Mouse (Mus musculus) embryonic facial prominence, embryonic 12.5 days (tissue): ENCODE measurements at regions not wholly inside any gene's neighbourhood (a gene's known extent, or its start where the extent isn't known, plus 50 kb on each side); places are given as distances from the start of the nearest gene placed in this dataset.
"Not testable (repeated sequence)": the region's sequence is repeated elsewhere in the genome, so short reads cannot be mapped to it uniquely, and the experiment has no call there.

Experiments used
- ATAC-seq: fragments of 200-750 bp; cut with Nextera tagmentation; 2 replicates; pipeline ENCODE4 v1.8.0; 2017; ENCODE audit not compliant: insufficient number of reproducible peaks, insufficient read depth, low FRiP score, low TSS enrichment
- H3K27ac ChIP-seq: fragments of 300-500 bp; sonication (generic); 2 replicates; pipeline ENCODE4 v1.5.1; 2016; ENCODE audit warnings: mild to moderate bottlenecking
- H3K27me3 ChIP-seq: fragments of 300-500 bp; sonication (generic); 2 replicates; pipeline ENCODE4 v1.6.1; 2016; ENCODE audit warnings: mild to moderate bottlenecking, moderate library complexity
- H3K36me3 ChIP-seq: fragments of 300-500 bp; sonication (generic); 2 replicates; pipeline ENCODE4 v1.6.1; 2016; ENCODE audit warnings: mild to moderate bottlenecking
- H3K4me1 ChIP-seq: fragments of 300-500 bp; sonication (generic); 2 replicates; pipeline ENCODE4 v1.6.1; 2016
- H3K4me2 ChIP-seq: fragments of 300-500 bp; sonication (generic); replicated peaks from 2 replicates; pipeline ENCODE4 v1.6.1; 2016; ENCODE audit warnings: mild to moderate bottlenecking, moderate library complexity
- H3K4me3 ChIP-seq: fragments of 300-500 bp; sonication (generic); 2 replicates; pipeline ENCODE4 v1.5.1; 2016; ENCODE audit warnings: mild to moderate bottlenecking
- H3K9ac ChIP-seq: fragments of 300-500 bp; sonication (generic); 2 replicates; pipeline ENCODE4 v1.6.1; 2016; ENCODE audit warnings: mild to moderate bottlenecking, moderate library complexity
- H3K9me3 ChIP-seq: fragments of 300-500 bp; sonication (generic); 2 replicates; pipeline ENCODE4 v1.6.1; 2016; ENCODE audit warnings: mild to moderate bottlenecking, moderate library complexity
- WGBS: fragments of 180-500 bp; shearing (Covaris S2); methylation state at CpG from one replicate; pipeline ENCODE4 v1.1.7; 2016; 5-methylcytosine and 5-hydroxymethylcytosine counted together

GRCm38 (mm10) chr12:69524337-69525035 is 58.3 kb downstream of the Vcpkmt start:
- H3K9me3 ChIP-seq = no peaks in the 10 kb centered on the region
- peaks cover 8% of the 10 kb centered on the region; the same call in 1 of the 2 replicates for H3K4me1 ChIP-seq
- no peaks in the 10 kb centered on the region for H3K36me3 ChIP-seq
- H3K27ac ChIP-seq = no peak overlapping the region
- no peak overlapping the region for H3K4me3 ChIP-seq
- no peak overlapping the region for H3K4me2 ChIP-seq
- H3K27me3 ChIP-seq = no peaks in the 10 kb centered on the region
- no peak overlapping the region for H3K9ac ChIP-seq
- 45% methylated on average over 12 of the region's 12 CpGs for WGBS
- ATAC-seq = no peak

GRCm38 (mm10) chr12:69519869-69520268 is 63.0 kb downstream of the Vcpkmt start:
- no peaks in the 10 kb centered on the region for H3K27me3 ChIP-seq
- H3K27ac ChIP-seq = no peak overlapping the region
- H3K9ac ChIP-seq = no peak overlapping the region
- WGBS = 95% methylated on average over 2 of the region's 2 CpGs
- ATAC-seq = no peak
- H3K4me2 ChIP-seq = no peak overlapping the region
- no peak overlapping the region for H3K4me3 ChIP-seq
- H3K9me3 ChIP-seq = no peaks in the 10 kb centered on the region
- H3K36me3 ChIP-seq = no peaks in the 10 kb centered on the region
- peaks cover 7% of the 10 kb centered on the region; the same call in 1 of the 2 replicates for H3K4me1 ChIP-seq

GRCm38 (mm10) chr12:69519028-69519427 is 63.8 kb downstream of the Vcpkmt start:
- no peak for ATAC-seq
- no peaks in the 10 kb centered on the region for H3K27me3 ChIP-seq
- no peaks in the 10 kb centered on the region for H3K9me3 ChIP-seq
- H3K9ac ChIP-seq = no peak overlapping the region
- WGBS = 82% methylated on average over 2 of the region's 2 CpGs
- no peak overlapping the region for H3K4me3 ChIP-seq
- no peaks in the 10 kb centered on the region for H3K36me3 ChIP-seq
- no peak overlapping the region for H3K27ac ChIP-seq
- no peak overlapping the region for H3K4me2 ChIP-seq
- H3K4me1 ChIP-seq = no peaks in the 10 kb centered on the region

- no peak for ATAC-seq
- no peak overlapping the region for H3K4me3 ChIP-seq
- WGBS = 71% methylated on average over 3 of the region's 3 CpGs
These were observed 65.2 kb downstream of the Vcpkmt start for GRCm38 (mm10) chr12:69517616-69518015.

DNA sequence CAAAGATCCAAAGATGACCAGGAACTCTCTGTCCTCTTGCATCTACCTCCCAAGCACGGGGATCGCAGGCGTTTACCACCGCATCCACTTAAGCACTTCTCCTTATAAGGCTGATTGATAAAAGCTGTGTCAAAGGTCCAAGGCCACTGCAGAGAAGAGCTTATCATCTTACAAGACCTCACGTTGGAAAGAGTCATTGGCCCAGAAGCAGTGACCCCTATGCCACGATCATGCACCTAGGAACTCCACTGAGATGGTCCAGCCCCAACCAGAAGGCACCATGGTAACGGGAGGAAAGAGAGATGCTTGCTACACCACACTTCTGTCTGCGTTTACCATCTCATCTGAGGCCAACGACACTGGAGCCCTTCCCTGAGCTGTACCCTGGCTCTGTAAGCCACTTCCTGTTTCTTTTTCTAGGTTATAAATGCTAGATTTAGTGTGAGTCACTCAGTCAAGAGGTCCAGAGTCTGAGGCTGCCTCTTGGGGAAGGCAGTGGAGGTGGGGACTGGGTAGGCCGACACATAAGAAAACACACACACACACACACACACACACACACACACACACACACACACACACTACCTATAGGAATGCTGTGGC is 66.4 kb downstream of the Vcpkmt start:
- no peak for ATAC-seq
- no peaks in the 10 kb centered on the region for H3K9me3 ChIP-seq
- H3K4me2 ChIP-seq = no peak overlapping the region
- H3K27ac ChIP-seq = no peak overlapping the region
- no peak overlapping the region for H3K4me3 ChIP-seq
- 70% methylated on average over 10 of the region's 10 CpGs for WGBS
- no peak overlapping the region for H3K9ac ChIP-seq
- H3K36me3 ChIP-seq = no peaks in the 10 kb centered on the region
- no peaks in the 10 kb centered on the region for H3K27me3 ChIP-seq
- H3K4me1 ChIP-seq = no peaks in the 10 kb centered on the region

More at GRCm38 (mm10) chr12:69517616-69518015, 65.2 kb downstream of the Vcpkmt start:
- Histone ChIP-seq H3K9ac (no peak overlapping the region), H3K9me3 (no peaks in the 10 kb centered on the region), H3K4me2 (no peak overlapping the region), H3K27ac (no peak overlapping the region), H3K27me3 (no peaks in the 10 kb centered on the region), H3K4me1 (no peaks in the 10 kb centered on the region), H3K36me3 (no peaks in the 10 kb centered on the region)

DNA sequence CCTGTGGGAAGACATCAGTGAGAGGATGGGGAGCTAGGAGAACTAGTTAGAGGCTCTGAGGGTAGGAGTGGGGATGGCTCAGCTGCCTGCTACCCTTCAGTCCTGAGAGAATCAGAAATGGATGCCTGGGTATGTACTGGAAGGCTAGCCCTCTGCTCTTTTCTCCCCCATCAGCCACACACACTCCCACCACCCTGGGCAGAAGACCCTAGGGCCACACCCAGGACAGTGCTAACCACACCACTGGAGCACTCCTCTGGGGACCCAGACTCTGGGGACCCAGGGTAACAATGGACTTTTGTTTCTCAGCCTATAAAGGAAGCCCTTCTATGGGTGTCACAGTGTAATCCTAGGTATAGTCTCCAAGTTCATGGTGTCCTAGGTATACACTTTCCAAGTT is 67.0 kb downstream of the Vcpkmt start:
- no peak overlapping the region for H3K9ac ChIP-seq
- no peak overlapping the region for H3K4me2 ChIP-seq
- no peaks in the 10 kb centered on the region for H3K36me3 ChIP-seq
- no peaks in the 10 kb centered on the region for H3K27me3 ChIP-seq
- no peak for ATAC-seq
- H3K9me3 ChIP-seq = no peaks in the 10 kb centered on the region
- no peaks in the 10 kb centered on the region for H3K4me1 ChIP-seq
- no peak overlapping the region for H3K4me3 ChIP-seq
- H3K27ac ChIP-seq = no peak overlapping the region

- 49% methylated on average over 9 of the region's 9 CpGs for WGBS
- H3K27ac ChIP-seq = no peak overlapping the region
- H3K4me3 ChIP-seq = no peak overlapping the region
- no peak overlapping the region for H3K4me2 ChIP-seq
- no peaks in the 10 kb centered on the region for H3K36me3 ChIP-seq
- H3K9ac ChIP-seq = no peak overlapping the region
- no peaks in the 10 kb centered on the region for H3K9me3 ChIP-seq
- no peak for ATAC-seq
- no peaks in the 10 kb centered on the region for H3K27me3 ChIP-seq
- H3K4me1 ChIP-seq = no peaks in the 10 kb centered on the region
These were observed 67.7 kb downstream of the Vcpkmt start for GRCm38 (mm10) chr12:69515117-69515516.

GRCm38 (mm10) chr12:69513166-69513565 is 69.7 kb downstream of the Vcpkmt start:
- Histone ChIP-seq H3K9ac (no peak overlapping the region), H3K4me2 (no peak overlapping the region), H3K9me3 (no peaks in the 10 kb centered on the region), H3K4me1 (no peaks in the 10 kb centered on the region), H3K27ac (no peak overlapping the region), H3K36me3 (no peaks in the 10 kb centered on the region), H3K4me3 (no peak overlapping the region), H3K27me3 (no peaks in the 10 kb centered on the region)
- ATAC-seq = no peak
- 66% methylated on average over 4 of the region's 4 CpGs for WGBS

GRCm38 (mm10) chr12:69510736-69511135 is 72.1 kb downstream of the Vcpkmt start:
- no peaks in the 10 kb centered on the region for H3K36me3 ChIP-seq
- H3K4me3 ChIP-seq = no peak overlapping the region
- WGBS = 31% methylated on average over 4 of the region's 4 CpGs
- H3K27me3 ChIP-seq = no peaks in the 10 kb centered on the region
- H3K9ac ChIP-seq = no peak overlapping the region
- no peak for ATAC-seq
- H3K4me2 ChIP-seq = no peak overlapping the region
- no peaks in the 10 kb centered on the region for H3K4me1 ChIP-seq
- H3K9me3 ChIP-seq = no peaks in the 10 kb centered on the region
- H3K27ac ChIP-seq = no peak overlapping the region

GRCm38 (mm10) chr12:69509180-69509579 is 73.6 kb downstream of the Vcpkmt start:
- H3K4me1 ChIP-seq, H3K4me2 ChIP-seq, H3K9ac ChIP-seq, H3K27me3 ChIP-seq, ATAC-seq, H3K9me3 ChIP-seq, H3K27ac ChIP-seq, H3K36me3 ChIP-seq, H3K4me3 ChIP-seq: not testable (repeated sequence)
- 63% methylated on average over 1 of the region's 1 CpGs for WGBS

DNA sequence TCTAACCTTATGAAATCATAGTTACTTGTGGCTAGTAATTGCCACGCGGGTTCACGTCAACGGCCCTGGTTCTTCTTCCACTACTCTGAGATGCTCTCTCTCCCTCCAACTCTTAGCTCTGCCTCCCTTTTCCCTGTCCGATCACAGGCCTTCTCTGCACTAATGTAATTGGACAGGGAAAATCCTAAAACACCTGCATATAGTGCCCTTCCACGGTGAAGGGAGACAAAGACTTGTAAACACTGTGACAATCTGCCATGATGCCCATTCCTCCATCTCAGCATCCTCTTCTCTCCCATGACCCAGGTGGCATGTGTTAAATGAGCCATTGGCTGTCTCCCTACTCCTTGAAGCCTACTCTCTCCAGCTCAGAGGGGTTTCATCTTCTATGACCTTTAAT is 74.9 kb downstream of the Vcpkmt start:
- no peak for ATAC-seq
- H3K27me3 ChIP-seq = no peaks in the 10 kb centered on the region
- H3K9me3 ChIP-seq = no peaks in the 10 kb centered on the region
- H3K36me3 ChIP-seq = no peaks in the 10 kb centered on the region
- H3K4me1 ChIP-seq = peaks cover 2% of the 10 kb centered on the region; the same call in 1 of the 2 replicates
- no peak overlapping the region for H3K9ac ChIP-seq
- H3K4me2 ChIP-seq = no peak overlapping the region
- no peak overlapping the region for H3K27ac ChIP-seq
- 91% methylated on average over 6 of the region's 6 CpGs for WGBS
- no peak overlapping the region for H3K4me3 ChIP-seq

GRCm38 (mm10) chr12:69507333-69507732 is 75.5 kb downstream of the Vcpkmt start:
- WGBS = 74% methylated on average over 3 of the region's 3 CpGs
- H3K9me3 ChIP-seq = no peaks in the 10 kb centered on the region

More at GRCm38 (mm10) chr12:69507333-69507732, 75.5 kb downstream of the Vcpkmt start:
- no peaks in the 10 kb centered on the region for H3K27me3 ChIP-seq
- ATAC-seq = no peak
- no peak overlapping the region for H3K4me3 ChIP-seq
- no peak overlapping the region for H3K27ac ChIP-seq
- peaks cover 7% of the 10 kb centered on the region for H3K4me1 ChIP-seq
- H3K4me2 ChIP-seq = no peak overlapping the region
- no peak overlapping the region for H3K9ac ChIP-seq
- H3K36me3 ChIP-seq = no peaks in the 10 kb centered on the region
